Mouse (Mus musculus) intestine, postnatal 0 days (tissue): ENCODE results near the gene Jph3. TPM values are rescaled to one million over a fixed set of nuclear protein-coding genes. Genes with fewer than 3 reads are reported as not detected.

ENCODE experiments used
- ATAC-seq: fragments of 200-750 bp; cut with Nextera tagmentation; 2 replicates; pipeline ENCODE4 v1.8.0; 2017; ENCODE audit warnings: mild to moderate bottlenecking, moderate TSS enrichment, moderate library complexity
- H3K27ac ChIP-seq: fragments of 300-500 bp; sonication (generic); 2 replicates; pipeline ENCODE4 v1.5.1; 2014; ENCODE audit warnings: mild to moderate bottlenecking, low read depth, low read length, moderate library complexity
- H3K27me3 ChIP-seq: fragments of 300-500 bp; sonication (generic); replicated peaks from 2 replicates; pipeline ENCODE4 v1.6.1; 2014; ENCODE audit warnings: low read length, mixed read lengths; ENCODE audit not compliant: control insufficient read depth, insufficient read depth
- H3K36me3 ChIP-seq: fragments of 300-500 bp; sonication (generic); 2 replicates; pipeline ENCODE4 v1.6.1; 2014; ENCODE audit warnings: mild to moderate bottlenecking, moderate library complexity; ENCODE audit not compliant: control insufficient read depth, insufficient read depth
- H3K4me1 ChIP-seq: fragments of 300-500 bp; sonication (generic); replicated peaks from 2 replicates; pipeline ENCODE4 v1.6.1; 2014; ENCODE audit warnings: antibody characterized with exemption, low read length, mixed read lengths; ENCODE audit not compliant: control insufficient read depth, insufficient read depth
- H3K4me2 ChIP-seq: fragments of 300-500 bp; sonication (generic); replicated peaks from 2 replicates; pipeline ENCODE4 v1.6.1; 2014; ENCODE audit warnings: low read depth, mild to moderate bottlenecking, moderate library complexity
- H3K4me3 ChIP-seq: fragments of 300-500 bp; sonication (generic); 2 replicates; pipeline ENCODE4 v1.5.1; 2014; ENCODE audit warnings: low read depth, low read length
- H3K9ac ChIP-seq: fragments of 300-500 bp; sonication (generic); 2 replicates; pipeline ENCODE4 v1.6.1; 2014; ENCODE audit warnings: mild to moderate bottlenecking, low read depth, low read length
- H3K9me3 ChIP-seq: fragments of 300-500 bp; sonication (generic); 2 replicates; pipeline ENCODE4 v1.6.1; 2016; ENCODE audit warnings: mixed run types; ENCODE audit not compliant: control insufficient read depth
- CTCF ChIP-seq: sonication (generic); IDR thresholded peaks from 2 replicates; pipeline ENCODE4 v1.5.1; 2016; ENCODE audit warnings: low read depth, mild to moderate bottlenecking, control low read depth, antibody characterized with exemption, moderate library complexity
- WGBS: fragments of 180-500 bp; shearing (Covaris S2); extraction: QIAGEN DNeasy Blood & Tissue Kit; methylation state at CpG from one replicate; pipeline ENCODE4 v1.1.7; 2014; 5-methylcytosine and 5-hydroxymethylcytosine counted together
- polyA plus RNA-seq: library from polyadenylated mRNA; unstranded; fragments of >200 nt; fragmentation: Nextera tagmentation; extraction: Ambion mirVana; gene quantifications from 2 replicates; pipeline ENCODE4 v1.2.1, GENCODE M21; 2015

Gene Jph3
- polyA plus RNA-seq, 1 experiment from 2014 or later: 2.8 TPM

DNA sequence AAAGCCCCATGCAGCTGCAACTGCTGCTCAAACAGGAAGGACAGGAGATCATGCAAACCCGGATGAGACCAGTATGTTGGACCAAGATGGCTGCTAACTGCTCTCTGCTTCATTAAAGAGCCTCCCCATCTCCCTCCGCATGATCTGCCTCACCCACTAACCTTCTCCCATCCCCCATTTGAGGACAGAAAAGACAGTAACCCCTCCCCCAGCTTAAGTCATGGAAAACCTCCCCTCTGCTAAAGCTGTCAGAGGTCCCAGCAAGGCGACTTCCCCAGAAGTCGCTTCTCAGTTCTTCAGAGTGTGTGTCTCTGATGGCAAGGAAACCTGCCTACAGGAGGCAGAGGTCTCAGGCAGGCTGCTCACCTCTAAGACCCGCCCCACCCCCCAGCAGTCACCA lies 40.9 kb upstream of the Jph3 start:
- no peak for ATAC-seq
- Histone ChIP-seq H3K4me3 (no peak overlapping the region), H3K27ac (no peak overlapping the region), H3K36me3 (no peaks in the 10 kb centered on the region), H3K4me1 (no peaks in the 10 kb centered on the region), H3K9me3 (no peaks in the 10 kb centered on the region), H3K4me2 (no peak overlapping the region), H3K9ac (no peak overlapping the region), H3K27me3 (no peaks in the 10 kb centered on the region)
- WGBS: 43% methylated on average over 5 of the region's 5 CpGs
- TF ChIP-seq CTCF: no peak

DNA sequence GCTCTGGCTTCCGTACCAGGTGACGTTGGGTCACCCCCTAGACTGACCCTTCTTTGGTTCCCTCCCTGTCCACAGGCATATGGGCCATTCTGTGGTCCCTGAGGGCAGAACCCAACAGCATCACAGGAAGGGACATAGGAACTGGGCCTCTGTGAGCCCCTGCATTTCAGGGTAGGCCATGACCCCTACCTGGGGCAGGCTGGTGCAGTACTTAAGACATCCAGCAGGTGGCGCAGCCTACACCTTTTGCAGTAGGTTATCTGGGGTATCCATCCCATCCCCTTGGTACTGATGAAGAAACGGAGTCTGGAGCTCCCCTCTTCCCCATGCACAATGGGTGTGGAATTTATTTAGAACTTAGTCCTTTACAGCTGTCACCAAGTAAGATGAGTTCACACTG lies 35.0 kb upstream of the Jph3 start:
- Histone ChIP-seq H3K4me3 (no peak overlapping the region), H3K4me1 (no peaks in the 10 kb centered on the region), H3K36me3 (no peaks in the 10 kb centered on the region), H3K4me2 (no peak overlapping the region), H3K9me3 (no peaks in the 10 kb centered on the region), H3K27me3 (no peaks in the 10 kb centered on the region), H3K9ac (no peak overlapping the region), H3K27ac (no peak overlapping the region)
- WGBS: 47% methylated on average over 4 of the region's 4 CpGs
- TF ChIP-seq CTCF: peak; percentile 87
- ATAC-seq: no peak

DNA sequence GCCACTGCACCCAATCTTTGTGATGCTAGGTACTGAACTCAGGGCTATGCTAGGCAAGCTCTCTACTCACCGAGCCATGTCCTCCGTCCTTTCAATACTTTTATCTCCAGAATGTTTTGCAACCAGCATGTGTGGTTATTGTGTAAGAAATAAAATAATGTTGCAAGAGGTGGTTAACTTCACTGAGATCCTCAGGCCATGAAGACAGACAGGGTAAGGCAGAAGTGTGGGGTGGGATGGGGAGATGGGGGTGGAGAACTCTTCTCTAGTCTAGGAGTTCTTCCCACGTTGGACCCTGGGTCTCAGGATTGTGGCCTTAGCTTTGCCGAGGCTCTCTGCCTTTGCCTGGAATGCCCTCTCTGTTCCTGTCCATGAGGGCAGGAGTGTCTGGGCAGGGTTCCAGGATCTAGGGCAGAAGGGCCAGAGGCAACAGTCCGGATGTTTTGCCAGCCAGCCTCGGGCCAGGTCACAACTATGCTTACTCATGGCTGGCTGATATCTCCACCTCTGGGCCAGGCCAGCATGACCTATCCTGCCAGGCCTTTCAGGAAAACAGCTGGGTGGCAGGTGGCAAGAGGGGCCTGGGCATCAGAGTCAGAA lies 33.7 kb upstream of the Jph3 start:
- Histone ChIP-seq H3K4me3 (no peak overlapping the region), H3K27ac (no peak overlapping the region), H3K4me1 (no peaks in the 10 kb centered on the region), H3K9me3 (no peaks in the 10 kb centered on the region), H3K27me3 (no peaks in the 10 kb centered on the region), H3K36me3 (no peaks in the 10 kb centered on the region), H3K4me2 (no peak overlapping the region), H3K9ac (no peak overlapping the region)
- TF ChIP-seq CTCF: no peak
- WGBS: 74% methylated on average over 6 of the region's 6 CpGs
- no peak for ATAC-seq

DNA sequence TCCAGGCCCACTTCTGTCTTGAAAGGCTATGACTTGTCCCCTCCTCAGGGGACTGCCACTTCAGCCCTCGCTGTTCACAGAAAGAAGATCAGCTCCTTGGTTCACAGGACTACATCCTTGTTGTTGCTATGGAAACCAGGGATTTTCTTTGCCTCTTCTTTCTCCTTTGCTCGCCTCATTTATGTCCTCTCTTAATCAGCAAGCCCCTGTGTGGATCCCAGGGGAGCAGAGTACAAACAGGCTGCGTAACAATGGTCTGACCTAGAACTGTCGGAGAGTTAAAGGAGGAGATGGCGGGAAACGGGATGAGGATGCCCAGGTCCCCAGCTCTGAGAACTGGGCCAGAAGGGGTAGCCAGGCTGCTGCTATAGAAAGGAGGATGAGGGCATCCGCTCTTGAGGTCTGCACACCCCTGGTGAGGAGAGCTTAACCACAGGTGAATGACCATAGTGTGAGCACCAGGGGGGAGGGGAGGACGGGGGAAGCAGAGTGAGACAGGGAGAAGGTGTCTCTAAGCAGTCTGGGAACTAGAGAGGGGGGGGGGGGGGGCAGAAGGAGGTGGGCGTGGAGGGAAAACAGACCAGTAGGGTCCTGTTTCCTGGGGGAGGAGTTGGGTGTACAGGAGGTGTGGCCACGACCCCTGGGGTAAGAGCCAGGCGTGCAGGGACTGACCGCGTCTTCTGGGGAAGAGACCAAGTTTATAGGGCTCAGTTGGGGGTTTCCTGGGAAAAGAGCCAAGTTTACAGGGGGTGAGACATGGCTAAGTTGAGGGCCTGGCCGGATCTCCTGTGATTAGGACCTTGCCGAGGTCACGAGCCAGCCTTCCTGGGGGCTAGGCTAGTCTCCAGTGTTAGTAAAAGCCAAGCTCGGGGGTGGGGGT lies 31.4 kb upstream of the Jph3 start:
- Histone ChIP-seq H3K36me3 (no peaks in the 10 kb centered on the region), H3K9me3 (no peaks in the 10 kb centered on the region), H3K27ac (no peak overlapping the region), H3K4me3 (no peak overlapping the region), H3K4me1 (no peaks in the 10 kb centered on the region), H3K9ac (0 out of 2 replicates have a peak overlapping the region, but pooled peaks have one; percentile 11), H3K27me3 (no peaks in the 10 kb centered on the region), H3K4me2 (peak overlapping the region; percentile 41)
- ATAC-seq: no peak
- 4% methylated on average over 16 of the region's 17 CpGs for WGBS
- no peak for TF ChIP-seq CTCF

DNA sequence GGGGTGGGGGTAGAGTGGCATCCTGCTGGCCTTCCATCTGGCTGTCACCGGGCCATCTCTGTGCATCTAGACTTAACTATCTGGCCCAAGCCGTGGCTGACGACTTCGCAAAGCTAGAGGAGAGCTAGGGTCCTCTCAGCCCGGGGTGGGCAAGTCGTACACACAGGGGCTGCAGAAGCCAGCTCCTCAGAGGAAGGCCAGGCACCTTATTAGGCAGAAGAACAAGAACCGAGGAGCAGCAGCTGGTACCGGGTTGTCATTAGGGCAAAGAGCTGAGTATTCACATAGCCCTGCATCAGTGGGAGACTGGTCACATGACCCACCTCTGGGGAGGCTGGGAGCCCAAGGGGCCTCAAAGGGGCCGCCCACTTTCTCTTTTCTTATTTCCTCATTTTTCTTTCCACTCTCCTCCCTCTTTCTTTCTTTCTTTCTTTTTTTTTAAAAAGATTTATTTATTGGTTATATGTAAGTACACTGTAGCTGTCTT lies 30.8 kb upstream of the Jph3 start:
- no peak for TF ChIP-seq CTCF
- Histone ChIP-seq H3K36me3 (no peaks in the 10 kb centered on the region), H3K4me2 (peak overlapping the region; percentile 41), H3K27ac (no peak overlapping the region), H3K4me3 (no peak overlapping the region), H3K9me3 (no peaks in the 10 kb centered on the region), H3K9ac (0 out of 2 replicates have a peak overlapping the region, but pooled peaks have one; percentile 11), H3K27me3 (no peaks in the 10 kb centered on the region), H3K4me1 (no peaks in the 10 kb centered on the region)
- WGBS: 11% methylated on average over 9 of the region's 9 CpGs
- no peak for ATAC-seq

DNA sequence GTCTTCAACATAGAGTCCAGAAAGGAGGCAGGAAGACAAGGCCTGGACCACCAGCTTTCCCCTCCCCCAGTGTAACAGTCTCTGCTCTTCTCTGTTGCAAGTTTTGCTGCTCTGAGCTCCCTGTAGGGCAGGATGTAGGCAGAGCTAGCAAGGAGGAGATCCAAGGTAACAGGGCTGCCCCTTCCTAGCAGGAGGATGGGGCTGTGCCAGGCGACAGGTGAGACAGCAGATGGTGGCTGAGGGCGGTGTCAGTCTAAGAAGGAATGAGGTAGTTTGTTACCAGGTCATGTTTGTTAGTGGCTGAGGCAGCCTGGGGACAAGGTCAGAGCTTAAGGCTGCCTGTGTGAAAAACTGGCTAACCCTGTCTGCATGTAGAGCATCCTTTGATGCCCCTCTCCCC lies 29.5 kb upstream of the Jph3 start:
- Histone ChIP-seq H3K27ac (no peak overlapping the region), H3K9ac (no peak overlapping the region), H3K4me2 (no peak overlapping the region), H3K27me3 (no peaks in the 10 kb centered on the region), H3K9me3 (no peaks in the 10 kb centered on the region), H3K4me1 (no peaks in the 10 kb centered on the region), H3K4me3 (no peak overlapping the region), H3K36me3 (no peaks in the 10 kb centered on the region)
- no peak for ATAC-seq
- WGBS: 79% methylated on average over 2 of the region's 2 CpGs
- no peak for TF ChIP-seq CTCF
